Mouse (Mus musculus) liver, embryonic 12.5 days (tissue): Measurements from ENCODE around the gene Gm3043. TPM values are rescaled to one million over a fixed set of nuclear protein-coding genes. Genes with fewer than 3 reads are reported as not detected.
"Not testable (repeated sequence)": the region's sequence is repeated elsewhere in the genome, so short reads cannot be mapped to it uniquely, and the experiment has no call there.

ENCODE experiments used
- ATAC-seq: fragments of 200-750 bp; cut with Nextera tagmentation; 2 replicates; pipeline ENCODE4 v1.8.0; 2017; ENCODE audit warnings: moderate number of reproducible peaks, mild to moderate bottlenecking, moderate library complexity
- H3K27ac ChIP-seq: fragments of 300-500 bp; sonication (generic); 2 replicates; pipeline ENCODE4 v1.5.1; 2016; ENCODE audit warnings: mild to moderate bottlenecking
- H3K27me3 ChIP-seq: fragments of 300-500 bp; sonication (generic); replicated peaks from 2 replicates; pipeline ENCODE4 v1.6.1; 2016; ENCODE audit warnings: mild to moderate bottlenecking, moderate library complexity
- H3K36me3 ChIP-seq: fragments of 300-500 bp; sonication (generic); 2 replicates; pipeline ENCODE4 v1.6.1; 2016; ENCODE audit warnings: mild to moderate bottlenecking, moderate library complexity
- H3K4me1 ChIP-seq: fragments of 300-500 bp; sonication (generic); 2 replicates; pipeline ENCODE4 v1.6.1; 2016
- H3K4me2 ChIP-seq: fragments of 300-500 bp; sonication (generic); 2 replicates; pipeline ENCODE4 v1.6.1; 2016; ENCODE audit warnings: mild to moderate bottlenecking, moderate library complexity
- H3K4me3 ChIP-seq: fragments of 300-500 bp; sonication (generic); 2 replicates; pipeline ENCODE4 v1.5.1; 2016; ENCODE audit warnings: mild to moderate bottlenecking, moderate library complexity
- H3K9ac ChIP-seq: fragments of 300-500 bp; sonication (generic); 2 replicates; pipeline ENCODE4 v1.6.1; 2016; ENCODE audit warnings: mild to moderate bottlenecking, moderate library complexity
- H3K9me3 ChIP-seq: fragments of 300-500 bp; sonication (generic); replicated peaks from 2 replicates; pipeline ENCODE4 v1.6.1; 2016; ENCODE audit warnings: mild to moderate bottlenecking, moderate library complexity
- WGBS: fragments of 180-500 bp; shearing (Covaris S2); methylation state at CpG from one replicate; pipeline ENCODE4 v1.1.7; 2016; ENCODE audit not compliant: insufficient replicate concordance; 5-methylcytosine and 5-hydroxymethylcytosine counted together
- polyA plus RNA-seq: library from polyadenylated mRNA; unstranded; fragments of >200 nt; fragmentation: Nextera tagmentation; extraction: Ambion mirVana; gene quantifications from 2 replicates; pipeline ENCODE4 v1.2.1, GENCODE M21; 2016

Gene Gm3043
- not detected in 2 replicates for polyA plus RNA-seq

DNA sequence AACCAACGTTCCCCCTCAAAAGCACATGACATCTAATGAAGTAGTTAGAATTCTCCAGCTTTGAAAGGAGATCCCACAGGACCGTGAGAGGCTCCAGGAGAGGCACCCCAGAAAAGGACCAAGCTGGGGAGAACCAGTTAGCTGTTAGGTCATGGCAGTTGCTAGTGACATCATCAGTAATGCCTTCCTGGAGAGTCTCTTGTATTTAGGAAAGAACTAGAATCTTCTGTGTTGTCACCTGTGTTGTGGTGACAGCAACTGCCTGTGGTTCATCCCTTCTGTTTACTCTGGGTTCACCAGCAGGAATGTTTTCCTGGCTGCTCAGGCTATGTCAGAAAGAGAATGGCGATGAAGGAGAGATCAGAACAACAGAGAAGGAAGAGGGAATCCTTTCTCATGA, at the start of gene Gm3043:
TSS of gene Gm3043 (plus strand) at position 301 of the 400 bp plus-strand sequence.
- not testable (repeated sequence) for H3K9ac ChIP-seq, H3K27ac ChIP-seq, H3K36me3 ChIP-seq, H3K4me3 ChIP-seq, H3K4me1 ChIP-seq, H3K27me3 ChIP-seq, ATAC-seq, H3K4me2 ChIP-seq, H3K9me3 ChIP-seq
- no CpG with 5 or more reads among the region's 3 CpGs for WGBS

GRCm38 (mm10) chr14:3651730-3652129, 36.9 kb upstream of the Gm3043 start, which contains the start of gene Gm3020:
TSS of gene Gm3020 (plus strand) at chr14:3652030.
- H3K4me2 ChIP-seq, H3K4me1 ChIP-seq, H3K36me3 ChIP-seq, ATAC-seq, H3K9me3 ChIP-seq, H3K9ac ChIP-seq, H3K4me3 ChIP-seq, H3K27ac ChIP-seq, H3K27me3 ChIP-seq: not testable (repeated sequence)
- no CpG with 5 or more reads among the region's 32 CpGs for WGBS

Other genes starting within 250 kb of the Gm3043 start
- gene Gm10408, start 239.4 kb upstream of the Gm3043 start, polyA plus RNA-seq, result not detected in 2 replicates
- not detected in 2 replicates for gene Gm3012, start 54.3 kb upstream of the Gm3043 start, polyA plus RNA-seq
- 0.08 TPM in 1 of 2 replicates, not detected in the other for gene Gm3020, start 36.8 kb upstream of the Gm3043 start, polyA plus RNA-seq
- not detected in 2 replicates for gene Gm3002, start 121.3 kb downstream of the Gm3043 start, polyA plus RNA-seq
- gene Gm3033, start 157.5 kb downstream of the Gm3043 start, polyA plus RNA-seq, result not detected in 2 replicates
- not detected in 2 replicates for gene Gm2916, start 195.4 kb downstream of the Gm3043 start, polyA plus RNA-seq
- not detected in 2 replicates for gene Gm3029, start 243.0 kb downstream of the Gm3043 start, polyA plus RNA-seq